Mouse (Mus musculus) cerebellum, postnatal 25 days (tissue): ENCODE data around the gene Tigd4.
A peak's percentile ranks its signal among the peaks of the same experiment; 100 is the strongest.
"Not testable (repeated sequence)": the region's sequence is repeated elsewhere in the genome, so short reads cannot be mapped to it uniquely, and the experiment has no call there.

Experiments used
- DNase-seq, 2 experiments: peaks; one replicate each; pipeline ENCODE4 v3.0.0; 2021; ENCODE audit warnings: mixed read lengths in 2 of 2

Tigd4 gene

GRCm38 (mm10) chr3:84593274-84593673 lies at the start of gene Tigd4:
Gene Tigd4 (plus strand): TSS chr3:84593574.
- DNase-seq = no peak

- DNase-seq = no peak
These were observed 46.2 kb upstream of the Tigd4 start for GRCm38 (mm10) chr3:84547177-84547576.

GRCm38 (mm10) chr3:84555780-84556179 lies 37.6 kb upstream of the Tigd4 start:
- DNase-seq = no peak

- DNase-seq = no peak
These were observed 35.1 kb upstream of the Tigd4 start for GRCm38 (mm10) chr3:84558301-84558700.

- DNase-seq = not testable (repeated sequence)
These were observed 30.5 kb upstream of the Tigd4 start for GRCm38 (mm10) chr3:84562911-84563310.

GRCm38 (mm10) chr3:84563415-84563814 lies 30.0 kb upstream of the Tigd4 start:
- DNase-seq = no peak

- no peak for DNase-seq
These were observed 24.8 kb upstream of the Tigd4 start for GRCm38 (mm10) chr3:84568540-84568939.

GRCm38 (mm10) chr3:84569587-84569986 lies 23.8 kb upstream of the Tigd4 start:
- DNase-seq = no peak

- DNase-seq = no peak
These were observed 22.9 kb upstream of the Tigd4 start for GRCm38 (mm10) chr3:84570501-84570900.

- DNase-seq = no peak
These were observed 12.7 kb upstream of the Tigd4 start for GRCm38 (mm10) chr3:84580716-84581115.

GRCm38 (mm10) chr3:84581696-84582022 lies 11.7 kb upstream of the Tigd4 start:
- no peak for DNase-seq

GRCm38 (mm10) chr3:84582023-84582912 lies 11.1 kb upstream of the Tigd4 start, which contains the start of gene Arfip1:
Gene Arfip1 (minus strand): TSS chr3:84582625.
- DNase-seq = peak; percentile 96 to 97

GRCm38 (mm10) chr3:84582913-84583276 lies 10.5 kb upstream of the Tigd4 start:
- no peak for DNase-seq

- DNase-seq = no peak
These were observed 6.6 kb upstream of the Tigd4 start for GRCm38 (mm10) chr3:84586736-84587135.

- DNase-seq = no peak
These were observed 1.7 kb downstream of the Tigd4 start for GRCm38 (mm10) chr3:84594894-84595676.

- no peak for DNase-seq
These were observed 2.4 kb downstream of the Tigd4 start for GRCm38 (mm10) chr3:84595677-84596234.

- DNase-seq = no peak
These were observed 4.8 kb downstream of the Tigd4 start for GRCm38 (mm10) chr3:84597996-84598734.

GRCm38 (mm10) chr3:84598756-84599155 lies 5.4 kb downstream of the Tigd4 start:
- no peak for DNase-seq

- DNase-seq = no peak
These were observed 8.6 kb downstream of the Tigd4 start for GRCm38 (mm10) chr3:84601870-84602495.

- no peak for DNase-seq
These were observed 9.4 kb downstream of the Tigd4 start for GRCm38 (mm10) chr3:84602759-84603158.

GRCm38 (mm10) chr3:84603212-84603611 lies 9.8 kb downstream of the Tigd4 start:
- DNase-seq = no peak

- no peak for DNase-seq
These were observed 16.9 kb downstream of the Tigd4 start for GRCm38 (mm10) chr3:84610183-84610710.
